Mouse (Mus musculus) kidney, postnatal 0 days (tissue): ENCODE measurements at regions not wholly inside any gene's neighbourhood (a gene's known extent, or its start where the extent isn't known, plus 50 kb on each side); places are given as distances from the start of the nearest gene placed in this dataset.

Experiments used
- ATAC-seq: fragments of 200-750 bp; cut with Nextera tagmentation; replicated peaks from 2 replicates; pipeline ENCODE4 v1.8.0; 2017; ENCODE audit warnings: low read depth, moderate number of reproducible peaks, moderate TSS enrichment, moderate library complexity; ENCODE audit not compliant: low FRiP score
- DNase-seq: peaks from one replicate; pipeline ENCODE4 v3.0.0-alpha.2; 2016; ENCODE audit warnings: low spot score
- H3K27ac ChIP-seq: fragments of 300-500 bp; sonication (generic); 2 replicates; pipeline ENCODE4 v1.5.1; 2014; ENCODE audit warnings: mild to moderate bottlenecking
- H3K27me3 ChIP-seq: fragments of 300-500 bp; sonication (generic); 2 replicates; pipeline ENCODE4 v1.6.1; 2014; ENCODE audit warnings: low read length, mixed read lengths; ENCODE audit not compliant: insufficient read depth
- H3K36me3 ChIP-seq: fragments of 300-500 bp; sonication (generic); 2 replicates; pipeline ENCODE4 v1.6.1; 2014; ENCODE audit warnings: low read length, mixed read lengths; ENCODE audit not compliant: insufficient read depth
- H3K4me1 ChIP-seq: fragments of 300-500 bp; sonication (generic); replicated peaks from 2 replicates; pipeline ENCODE4 v1.6.1; 2014; ENCODE audit warnings: antibody characterized with exemption, low read length, mixed read lengths; ENCODE audit not compliant: insufficient read depth
- H3K4me2 ChIP-seq: fragments of 300-500 bp; sonication (generic); 2 replicates; pipeline ENCODE4 v1.6.1; 2014; ENCODE audit warnings: mild to moderate bottlenecking, low read length, moderate library complexity, mixed read lengths
- H3K4me3 ChIP-seq: fragments of 300-500 bp; sonication (generic); replicated peaks from 2 replicates; pipeline ENCODE4 v1.5.1; 2014; ENCODE audit warnings: low read depth, low read length
- H3K9ac ChIP-seq: fragments of 300-500 bp; sonication (generic); 2 replicates; pipeline ENCODE4 v1.6.1; 2014; ENCODE audit warnings: low read depth, low read length
- H3K9me3 ChIP-seq: fragments of 300-500 bp; sonication (generic); replicated peaks from 2 replicates; pipeline ENCODE4 v1.6.1; 2016; ENCODE audit warnings: low read length, inconsistent platforms, mixed read lengths
- CTCF ChIP-seq: IDR thresholded peaks from 2 replicates; pipeline ENCODE4 v1.5.1; 2016; ENCODE audit warnings: antibody characterized with exemption, low read depth, mild to moderate bottlenecking, moderate library complexity
- WGBS: fragments of 180-500 bp; shearing (Covaris S2); extraction: QIAGEN DNeasy Blood & Tissue Kit; methylation state at CpG from one replicate; pipeline ENCODE4 v1.1.7; 2014; 5-methylcytosine and 5-hydroxymethylcytosine counted together

DNA sequence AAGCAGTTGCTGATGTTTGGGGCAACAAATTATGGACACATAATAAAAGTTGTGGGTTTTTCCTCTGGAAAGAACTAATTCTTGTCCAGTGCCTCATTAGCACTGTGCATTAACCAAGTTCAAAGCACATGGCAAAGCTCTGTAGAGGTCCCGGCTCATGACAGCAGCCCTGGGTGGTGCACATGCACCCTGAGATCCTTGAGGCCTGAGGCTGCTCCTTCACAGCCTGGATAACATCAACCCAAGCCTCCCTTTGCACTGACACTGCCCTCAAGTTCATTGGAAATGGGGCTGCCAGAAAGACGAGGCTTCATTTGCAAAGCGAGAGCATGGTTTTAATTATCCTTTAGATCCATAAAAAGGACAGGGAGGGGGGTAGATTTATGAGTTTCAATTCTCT, 216.3 kb downstream of the Ets1 start:
- Histone ChIP-seq H3K27me3 (no peaks in the 10 kb centered on the region), H3K4me2 (no peak overlapping the region), H3K4me1 (no peaks in the 10 kb centered on the region), H3K9ac (no peak overlapping the region), H3K36me3 (no peaks in the 10 kb centered on the region), H3K27ac (no peak overlapping the region), H3K4me3 (no peak overlapping the region), H3K9me3 (no peaks in the 10 kb centered on the region)
- 37% methylated on average over 3 of the region's 3 CpGs for WGBS
- no peak for TF ChIP-seq CTCF
- DNase-seq = no peak
- no peak for ATAC-seq

GRCm38 (mm10) chr9:32863286-32863685, 227.3 kb downstream of the Ets1 start:
- DNase-seq = peak; percentile 65
- no peaks in the 10 kb centered on the region for H3K36me3 ChIP-seq
- no peaks in the 10 kb centered on the region for H3K9me3 ChIP-seq
- no peak overlapping the region for H3K4me2 ChIP-seq
- ATAC-seq = no peak
- H3K4me3 ChIP-seq = no peak overlapping the region
- no peak for TF ChIP-seq CTCF
- no peaks in the 10 kb centered on the region for H3K27me3 ChIP-seq
- no peak overlapping the region for H3K9ac ChIP-seq
- H3K4me1 ChIP-seq = no peaks in the 10 kb centered on the region
- no peak overlapping the region for H3K27ac ChIP-seq
- WGBS = 62% methylated on average over 5 of the region's 5 CpGs

DNA sequence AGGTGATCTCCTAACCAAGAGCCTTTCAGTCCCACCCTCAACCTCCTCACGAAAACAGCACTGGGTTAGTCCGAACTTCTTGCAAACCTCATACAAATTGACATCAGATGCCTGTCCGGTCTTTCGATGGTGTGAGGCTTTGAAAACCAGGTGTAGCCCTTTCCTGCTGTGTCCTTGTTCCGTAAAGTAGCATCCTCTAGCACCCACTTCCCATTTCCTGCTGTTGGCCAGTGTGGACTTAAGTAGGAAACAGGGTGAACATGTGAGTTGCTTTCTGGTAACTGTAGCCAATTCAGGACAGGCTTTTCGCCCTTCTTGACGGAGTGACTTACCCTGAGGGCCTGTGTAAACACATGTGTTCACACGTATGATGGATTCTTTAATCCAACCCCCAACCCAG, 232.9 kb downstream of the Ets1 start:
- 87% methylated on average over 8 of the region's 8 CpGs for WGBS
- no peaks in the 10 kb centered on the region for H3K9me3 ChIP-seq
- TF ChIP-seq CTCF = no peak
- no peaks in the 10 kb centered on the region for H3K27me3 ChIP-seq
- ATAC-seq = no peak
- H3K9ac ChIP-seq = no peak overlapping the region
- no peaks in the 10 kb centered on the region for H3K36me3 ChIP-seq
- H3K27ac ChIP-seq = no peak overlapping the region
- H3K4me3 ChIP-seq = no peak overlapping the region
- H3K4me1 ChIP-seq = no peaks in the 10 kb centered on the region
- no peak overlapping the region for H3K4me2 ChIP-seq
- DNase-seq = no peak

- H3K9ac ChIP-seq = no peak overlapping the region
- no peak overlapping the region for H3K27ac ChIP-seq
- 0 out of 2 replicates have a peak, but pooled peaks cover 4% of the 10 kb centered on the region for H3K4me1 ChIP-seq
- no peak for TF ChIP-seq CTCF
- H3K4me3 ChIP-seq = no peak overlapping the region
- no peaks in the 10 kb centered on the region for H3K27me3 ChIP-seq
- DNase-seq (peak; percentile 16), ATAC-seq (no peak)
- WGBS = 57% methylated on average over 6 of the region's 6 CpGs
- no peak overlapping the region for H3K4me2 ChIP-seq
- H3K9me3 ChIP-seq = no peaks in the 10 kb centered on the region
- H3K36me3 ChIP-seq = no peaks in the 10 kb centered on the region
Measured at GRCm38 (mm10) chr9:32874306-32874875, 238.4 kb downstream of the Ets1 start.

- 79% methylated on average over 7 of the region's 7 CpGs for whole genome bisulfite sequencing
- H3K9ac ChIP-seq = no peak overlapping the region
- TF ChIP-seq CTCF = no peak
Measured at GRCm38 (mm10) chr9:32882819-32883587, 247.0 kb downstream of the Ets1 start.

GRCm38 (mm10) chr9:32886008-32886650, 250.1 kb downstream of the Ets1 start:
- Histone ChIP-seq H3K4me1 (no peaks in the 10 kb centered on the region), H3K27me3 (no peaks in the 10 kb centered on the region), H3K4me3 (no peak overlapping the region), H3K27ac (peak overlapping the region; percentile 44; the same call in 1 of the 2 replicates), H3K4me2 (no peak overlapping the region), H3K36me3 (no peaks in the 10 kb centered on the region), H3K9me3 (no peaks in the 10 kb centered on the region), H3K9ac (no peak overlapping the region)
- DNase-seq (peak; percentile 37), ATAC-seq (peak; percentile 29; the same call in 1 of the 2 replicates)
- 60% methylated on average over 6 of the region's 6 CpGs for WGBS
- no peak for TF ChIP-seq CTCF

More at GRCm38 (mm10) chr9:32882819-32883587, 247.0 kb downstream of the Ets1 start:
- Histone ChIP-seq H3K4me2 (no peak overlapping the region), H3K27ac (no peak overlapping the region), H3K4me1 (no peaks in the 10 kb centered on the region), H3K9me3 (no peaks in the 10 kb centered on the region), H3K4me3 (no peak overlapping the region), H3K36me3 (no peaks in the 10 kb centered on the region), H3K27me3 (no peaks in the 10 kb centered on the region)
- no peak for DNase-seq
- ATAC-seq = no peak
